Mouse (Mus musculus): ENCODE data around the gene Mospd2.

DNA sequence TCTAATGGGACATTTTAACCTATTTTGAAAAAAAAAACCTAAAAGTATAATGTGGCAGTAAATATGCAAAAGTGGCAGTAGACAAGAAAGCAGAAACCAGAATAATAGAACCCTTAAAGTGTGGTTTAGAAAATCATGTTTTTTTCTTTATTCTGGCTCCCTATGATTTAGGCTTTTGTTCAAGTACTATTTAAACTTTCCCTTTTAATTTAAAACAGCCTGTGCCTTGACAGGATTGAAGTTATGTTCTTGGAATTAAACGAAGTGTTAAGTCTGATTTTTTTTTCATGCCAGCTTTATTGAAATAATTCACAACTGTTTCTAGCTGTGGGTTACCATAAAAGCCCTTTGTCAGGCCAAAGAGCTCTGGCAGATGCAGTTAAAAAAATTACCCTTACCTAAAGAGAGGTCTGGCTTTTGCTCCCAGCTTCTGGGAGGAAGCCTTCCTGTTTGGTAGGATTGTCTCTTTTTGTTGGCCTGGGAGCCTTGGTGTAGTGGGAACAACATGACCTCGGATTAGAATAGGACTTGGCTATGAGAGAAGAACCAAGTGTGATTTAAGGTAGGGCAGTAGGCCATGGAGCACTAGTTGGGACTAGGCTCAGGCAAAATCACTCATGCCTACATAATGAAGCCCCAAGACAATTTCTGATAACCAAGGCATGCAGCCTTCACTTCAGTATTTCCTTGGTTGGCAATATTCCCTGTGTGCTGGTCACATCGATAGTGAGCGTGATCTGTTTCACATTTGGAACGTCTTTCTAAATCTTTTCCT is 27.4 kb downstream of the Mospd2 start:
- TF ChIP-seq CTCF (IDR thresholded peaks at IDR 0.05; ENCODE audit: low read depth) = no peak
- TF ChIP-seq EP300 (IDR thresholded peaks at IDR 0.05; ENCODE audit: low read depth) = no peak
